Mouse (Mus musculus): Measurements from ENCODE around the gene Lbhd2.
A peak's percentile ranks its signal among the peaks of the same experiment; 100 is the strongest.

The Lbhd2 gene

GRCm38 (mm10) chr12:111409583-111409982 lies 3.0 kb downstream of the Lbhd2 start:
- DNase-seq (ENCODE audit: low spot score): no peak

DNA sequence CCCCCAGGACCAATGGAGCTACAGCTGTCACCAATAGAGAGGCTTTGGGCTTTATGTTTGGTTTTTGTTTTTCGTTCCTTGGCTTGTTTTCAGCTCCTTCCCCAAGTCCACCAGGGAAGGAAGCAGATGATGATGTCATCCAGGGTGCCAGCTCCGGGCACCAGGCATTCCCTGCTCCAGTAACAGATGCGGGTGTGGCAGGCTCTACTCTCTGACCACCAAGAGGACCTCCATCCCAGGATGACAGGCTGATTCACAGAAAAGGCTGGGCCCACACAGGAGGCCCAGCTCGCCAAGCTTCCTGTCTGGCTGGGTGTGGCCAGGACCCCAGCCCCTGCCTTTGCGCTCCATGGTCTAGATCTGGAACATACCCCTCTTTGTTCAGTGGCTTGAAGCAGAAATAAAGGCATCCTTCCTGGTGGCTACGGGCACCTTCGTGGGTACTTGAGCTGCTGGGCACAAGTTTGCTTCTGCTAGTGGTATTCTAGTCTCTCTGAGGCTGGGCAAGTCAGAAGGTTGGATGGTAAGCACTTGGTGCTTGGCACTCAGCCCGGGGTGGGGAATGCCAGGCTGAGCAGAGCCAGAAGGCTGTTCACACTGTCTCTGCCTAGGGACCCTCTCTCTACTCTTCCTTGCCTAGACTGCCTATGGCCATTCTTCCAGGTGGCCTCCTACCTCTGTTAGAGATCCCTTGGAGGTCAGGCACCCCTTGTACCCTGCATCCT lies 5.2 kb downstream of the Lbhd2 start:
- no peak for DNase-seq (ENCODE audit: low spot score)

- DNase-seq (ENCODE audit: low spot score): no peak
These were observed 6.1 kb downstream of the Lbhd2 start for GRCm38 (mm10) chr12:111412581-111413284.

DNA sequence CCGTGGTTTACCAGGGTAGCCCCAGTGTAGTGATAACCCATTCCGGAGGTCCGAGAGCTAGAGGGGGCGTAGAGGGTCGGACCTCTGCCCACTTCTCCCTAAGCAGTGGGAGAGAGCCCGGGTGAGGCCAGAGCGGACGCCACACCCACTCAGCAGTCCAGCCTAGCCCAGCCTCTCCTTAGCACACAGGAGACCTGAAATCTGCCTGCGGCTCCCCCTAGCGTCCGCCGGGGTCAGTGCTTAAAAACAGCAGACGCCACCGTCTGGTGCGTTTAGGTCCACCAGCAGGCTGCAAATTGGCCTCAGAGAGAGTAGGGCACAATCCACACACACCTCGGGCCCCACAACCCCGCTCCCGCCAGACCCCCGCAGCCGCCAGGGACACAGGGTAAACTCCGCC lies 6.7 kb downstream of the Lbhd2 start:
- peak; percentile 75 for DNase-seq (ENCODE audit: low spot score)

GRCm38 (mm10) chr12:111416921-111417779 lies 10.5 kb downstream of the Lbhd2 start, which contains the start of gene Exoc3l4:
TSS of gene Exoc3l4 (plus strand) at chr12:111417017.
- no peak for DNase-seq (ENCODE audit: low spot score)

DNA sequence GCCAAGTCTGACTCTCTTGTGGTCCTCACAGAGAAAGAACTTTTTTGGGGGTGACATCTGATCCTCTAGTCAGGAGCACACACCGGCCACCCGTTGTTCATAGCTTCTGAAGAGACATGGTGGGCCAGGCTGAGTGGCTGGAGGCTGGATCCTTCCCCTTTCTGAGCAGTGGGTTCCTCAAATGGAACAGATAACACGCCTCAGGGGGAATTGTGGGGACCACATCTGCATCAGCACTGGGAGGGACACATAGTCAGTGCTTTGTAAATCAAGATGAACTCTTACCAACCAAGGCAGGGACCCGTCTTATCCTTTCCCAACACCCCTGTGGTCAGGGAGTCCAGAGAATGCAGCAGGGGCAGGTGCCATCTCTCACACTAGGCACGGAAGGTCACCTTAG lies 13.3 kb downstream of the Lbhd2 start:
- no peak for DNase-seq (ENCODE audit: low spot score)

DNA sequence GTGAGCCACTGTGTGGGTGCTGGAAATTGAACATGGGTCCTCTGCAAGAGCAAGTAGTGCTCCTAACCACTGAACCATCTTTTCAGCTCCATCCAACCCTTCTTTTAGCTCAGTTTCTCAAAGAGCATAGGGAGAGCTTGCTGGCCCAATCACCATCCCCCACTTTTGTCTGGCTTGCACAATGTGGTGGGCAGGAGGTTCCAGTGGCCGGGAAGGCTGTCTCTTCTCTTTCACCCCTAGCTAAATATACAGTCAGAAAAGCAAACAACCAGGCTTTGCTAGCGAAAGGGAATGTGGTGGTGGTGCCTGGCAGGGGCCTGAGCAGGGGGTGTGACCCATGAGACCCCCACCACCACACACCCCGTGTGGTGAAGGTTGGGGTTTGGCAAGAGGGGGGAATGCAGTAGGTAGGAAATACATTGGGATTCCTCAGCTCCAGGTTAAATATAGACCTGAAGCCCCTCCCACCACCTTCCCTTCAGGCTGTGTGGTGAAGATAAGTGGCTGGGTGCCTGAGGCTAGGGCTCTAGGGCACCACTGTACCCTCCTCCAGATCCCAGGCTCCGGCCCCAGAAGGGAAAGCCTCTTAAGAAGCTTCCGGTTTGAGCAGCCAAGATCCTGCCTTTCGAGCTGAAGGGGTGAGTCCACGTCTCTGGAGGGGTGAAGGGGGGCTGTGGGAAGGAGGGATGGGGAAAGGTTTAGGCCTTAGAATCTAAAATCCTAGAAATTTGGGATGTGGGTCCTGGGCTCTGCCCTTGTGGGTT lies 14.5 kb downstream of the Lbhd2 start:
- DNase-seq (ENCODE audit: low spot score): no peak

DNA sequence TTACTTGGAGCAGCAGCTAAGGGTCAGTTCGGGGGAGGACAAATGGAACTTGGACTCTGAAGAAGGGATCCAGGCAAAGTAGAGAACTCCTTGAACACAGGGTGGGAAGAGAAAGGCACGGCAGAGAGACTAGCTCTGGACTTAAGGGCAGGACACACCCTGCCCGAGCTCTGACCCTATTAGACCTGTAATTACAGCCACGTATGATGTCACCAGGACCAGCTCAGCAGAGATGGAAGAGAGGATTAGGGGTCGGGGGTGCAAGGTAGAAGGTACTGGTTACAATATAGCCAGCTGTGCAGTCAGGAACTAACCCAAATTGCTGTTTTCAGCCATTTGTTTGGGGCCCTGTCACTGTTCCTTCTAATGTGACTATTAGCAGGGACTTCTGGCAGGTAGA lies 16.2 kb downstream of the Lbhd2 start:
- no peak for DNase-seq (ENCODE audit: low spot score)

- DNase-seq (ENCODE audit: low spot score): no peak
These were observed 17.0 kb downstream of the Lbhd2 start for GRCm38 (mm10) chr12:111423570-111424129.

DNA sequence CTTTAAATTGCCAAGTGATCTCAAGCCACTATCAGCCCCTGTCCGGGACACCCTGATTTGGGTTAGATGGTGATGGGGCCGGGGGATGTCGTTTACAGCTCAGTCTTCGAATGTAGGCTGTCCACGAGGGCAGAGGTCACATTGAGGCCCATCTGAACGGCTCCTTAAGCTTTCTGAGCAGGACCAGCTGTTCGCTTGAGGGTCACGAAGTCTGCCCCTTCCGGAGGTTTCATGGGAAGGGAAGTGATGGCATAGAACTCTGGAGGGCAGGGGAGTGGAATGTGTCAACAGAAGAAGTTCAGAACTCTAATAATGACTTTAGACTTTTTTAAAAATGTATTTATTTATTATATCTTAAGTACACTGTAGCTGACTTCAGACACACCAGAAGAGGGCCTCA lies 17.9 kb downstream of the Lbhd2 start:
- no peak for DNase-seq (ENCODE audit: low spot score)

DNA sequence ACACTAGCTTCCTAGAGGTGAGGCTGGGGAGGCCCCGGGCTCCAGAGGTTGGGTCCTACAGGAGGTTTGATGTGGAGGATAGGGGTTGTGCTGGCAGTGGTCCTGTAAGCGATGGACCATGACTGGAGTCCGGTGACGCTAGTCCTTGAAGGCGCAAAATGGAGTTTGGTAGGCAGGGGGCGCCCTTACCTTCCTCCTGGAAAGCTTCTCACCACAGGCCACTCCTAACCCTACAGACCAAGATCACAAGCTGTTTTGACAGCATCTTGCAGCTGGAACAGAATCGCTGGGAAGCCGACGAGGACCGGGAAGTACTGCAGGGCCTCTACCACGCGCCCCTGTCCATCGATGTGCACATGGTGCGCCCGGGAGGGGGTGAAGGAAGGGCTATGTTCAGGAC lies 18.6 kb downstream of the Lbhd2 start:
- DNase-seq (ENCODE audit: low spot score): peak; percentile 79

DNA sequence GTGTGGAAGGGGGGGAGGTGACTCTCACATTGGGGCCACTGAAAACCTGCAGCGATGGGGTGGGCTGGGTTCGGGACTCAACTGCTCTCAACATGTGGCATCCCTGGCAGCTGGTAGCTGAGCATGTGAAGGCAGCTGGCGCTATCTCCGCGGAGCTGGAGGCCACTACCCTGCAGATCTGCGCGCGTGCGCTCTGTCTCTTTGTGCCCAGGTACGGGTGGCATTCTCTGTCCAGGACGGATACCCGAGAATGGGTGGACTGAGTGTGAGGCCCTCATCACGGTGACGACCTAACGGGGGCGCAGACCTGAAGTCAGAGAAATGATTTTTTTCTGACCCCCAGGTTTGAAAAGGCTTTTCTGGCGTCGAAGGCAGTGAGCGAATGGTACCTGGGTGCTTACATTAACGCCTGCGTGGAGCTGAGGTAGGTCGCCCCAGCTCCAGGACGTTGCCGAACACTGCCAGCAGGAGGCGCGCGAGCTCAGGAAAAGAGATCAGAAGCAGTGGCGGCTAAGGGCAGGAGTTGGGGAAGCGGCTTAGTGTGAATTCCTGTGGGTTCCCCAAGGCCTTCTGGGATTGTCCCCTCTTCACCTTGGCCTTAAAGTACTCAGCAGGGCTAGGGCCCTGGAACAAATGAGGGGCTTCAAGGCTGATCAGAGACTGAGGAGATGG lies 19.3 kb downstream of the Lbhd2 start:
- peak; percentile 96 for DNase-seq (ENCODE audit: low spot score)

DNA sequence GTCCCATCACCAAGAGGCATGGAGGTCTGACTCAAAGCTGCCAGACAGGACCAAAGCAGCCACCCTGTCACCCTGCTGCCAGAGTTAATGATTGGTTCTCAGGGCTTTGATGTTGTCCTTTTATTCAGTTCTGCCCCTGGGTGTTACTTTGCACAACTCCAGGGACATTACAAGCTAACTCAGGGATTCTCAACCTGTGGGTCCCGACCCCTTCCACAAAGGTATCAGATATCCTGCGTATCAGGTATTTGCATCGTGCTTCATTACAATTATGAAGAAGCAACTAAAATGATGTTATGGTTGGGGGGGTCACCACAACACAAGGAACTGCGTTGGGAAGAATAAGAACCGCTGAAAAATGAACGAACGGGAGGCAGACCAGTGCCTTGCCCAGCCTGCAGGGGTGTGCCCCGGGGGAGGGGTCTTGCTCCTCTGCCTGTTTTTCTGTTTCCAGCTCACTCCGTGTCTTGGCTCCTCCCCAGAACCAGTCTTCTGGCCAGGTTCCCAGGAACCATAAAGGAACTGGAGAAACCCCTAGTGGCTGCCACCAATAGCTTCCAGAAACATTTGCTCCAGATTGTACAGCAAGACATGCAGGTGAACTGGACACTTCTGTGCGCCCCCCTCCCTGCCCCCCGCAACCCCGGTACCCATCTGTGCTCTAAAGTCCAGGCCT lies 21.0 kb downstream of the Lbhd2 start:
- no peak for DNase-seq (ENCODE audit: low spot score)

GRCm38 (mm10) chr12:111428364-111428763 lies 21.8 kb downstream of the Lbhd2 start:
- DNase-seq (ENCODE audit: low spot score): no peak

DNA sequence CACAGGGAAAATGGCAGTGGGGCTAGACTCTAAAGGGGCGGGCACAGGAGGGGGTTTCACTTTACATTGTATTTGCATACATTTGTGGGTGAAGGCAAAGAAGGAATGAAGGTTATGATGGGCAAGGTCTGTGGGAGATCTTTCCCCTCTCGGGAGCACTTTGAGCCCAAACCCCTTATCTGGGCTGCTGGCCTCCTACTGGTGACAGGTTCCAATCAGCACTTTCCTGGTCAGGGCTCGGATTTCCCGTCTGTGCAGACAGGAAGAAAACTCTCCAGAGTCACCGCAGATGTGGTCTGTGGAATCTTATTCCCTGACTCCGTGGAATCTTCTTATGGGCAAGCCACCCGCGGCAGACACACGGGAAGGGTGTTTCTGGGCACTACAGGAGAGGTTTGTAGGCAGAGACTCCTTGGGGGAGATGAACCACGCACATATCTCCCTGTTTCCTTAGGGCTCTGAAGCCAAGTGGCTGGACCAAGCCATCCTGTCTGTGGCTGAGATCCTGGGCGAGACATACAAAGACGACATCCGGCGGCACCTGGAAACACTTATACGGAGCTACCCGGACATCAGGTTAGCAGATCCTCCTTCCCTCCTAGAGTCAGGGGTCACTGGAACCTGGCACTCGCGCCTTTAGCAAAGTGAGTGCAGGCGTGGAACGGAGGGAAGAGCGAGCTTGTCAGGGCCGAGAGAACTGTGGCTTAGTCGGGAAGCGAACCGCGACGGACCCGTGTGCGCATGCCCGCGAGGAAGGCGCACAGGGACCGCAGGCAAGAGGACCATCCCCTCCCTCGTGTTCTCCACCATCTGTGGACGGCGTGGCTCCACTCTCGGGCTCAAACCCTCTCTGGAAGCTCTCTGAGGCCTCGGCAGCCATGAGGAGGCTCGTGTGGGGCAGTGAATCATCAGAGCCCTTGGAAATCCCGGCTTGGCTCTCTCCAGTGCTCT lies 22.6 kb downstream of the Lbhd2 start:
- no peak for DNase-seq (ENCODE audit: low spot score)

DNA sequence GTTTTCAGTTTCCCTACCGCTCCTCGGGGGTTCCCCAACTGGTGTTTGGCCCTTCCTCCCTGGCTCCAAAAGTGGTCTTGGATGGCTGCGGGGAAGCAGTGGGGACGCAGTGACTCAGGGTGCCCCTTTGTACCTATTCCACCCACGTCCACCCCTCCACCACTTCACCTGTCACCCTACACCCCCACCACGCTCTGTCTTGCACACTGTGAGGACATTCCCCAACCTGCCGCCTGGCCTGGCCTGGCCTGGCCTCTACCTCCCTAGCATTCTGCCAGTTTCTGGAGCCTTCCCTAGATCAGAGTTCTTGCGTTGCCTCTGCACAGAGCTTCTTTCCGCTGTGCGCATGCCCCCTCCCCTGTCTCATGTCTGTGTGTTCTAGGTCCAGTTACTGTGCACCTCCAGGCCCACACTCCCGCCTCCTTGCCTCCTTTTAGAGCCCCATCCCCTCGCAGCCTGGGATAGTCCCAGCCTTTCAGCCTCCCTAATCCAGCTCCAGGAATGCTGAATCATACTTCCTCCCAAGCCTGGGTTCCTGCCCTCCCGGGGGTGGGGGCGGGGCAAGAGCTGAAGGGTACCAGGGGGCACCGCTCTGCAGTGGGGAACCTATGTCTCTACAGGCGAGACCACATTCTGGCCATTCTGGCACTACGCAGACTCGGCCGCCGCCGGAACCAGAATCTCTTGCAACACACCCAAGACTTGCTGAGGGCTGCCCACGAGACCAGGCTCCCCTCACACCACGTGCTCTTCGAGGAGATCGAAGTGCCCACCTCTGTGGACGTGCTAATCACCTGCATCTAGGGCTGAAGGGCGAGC lies 23.6 kb downstream of the Lbhd2 start:
- DNase-seq (ENCODE audit: low spot score): no peak

DNA sequence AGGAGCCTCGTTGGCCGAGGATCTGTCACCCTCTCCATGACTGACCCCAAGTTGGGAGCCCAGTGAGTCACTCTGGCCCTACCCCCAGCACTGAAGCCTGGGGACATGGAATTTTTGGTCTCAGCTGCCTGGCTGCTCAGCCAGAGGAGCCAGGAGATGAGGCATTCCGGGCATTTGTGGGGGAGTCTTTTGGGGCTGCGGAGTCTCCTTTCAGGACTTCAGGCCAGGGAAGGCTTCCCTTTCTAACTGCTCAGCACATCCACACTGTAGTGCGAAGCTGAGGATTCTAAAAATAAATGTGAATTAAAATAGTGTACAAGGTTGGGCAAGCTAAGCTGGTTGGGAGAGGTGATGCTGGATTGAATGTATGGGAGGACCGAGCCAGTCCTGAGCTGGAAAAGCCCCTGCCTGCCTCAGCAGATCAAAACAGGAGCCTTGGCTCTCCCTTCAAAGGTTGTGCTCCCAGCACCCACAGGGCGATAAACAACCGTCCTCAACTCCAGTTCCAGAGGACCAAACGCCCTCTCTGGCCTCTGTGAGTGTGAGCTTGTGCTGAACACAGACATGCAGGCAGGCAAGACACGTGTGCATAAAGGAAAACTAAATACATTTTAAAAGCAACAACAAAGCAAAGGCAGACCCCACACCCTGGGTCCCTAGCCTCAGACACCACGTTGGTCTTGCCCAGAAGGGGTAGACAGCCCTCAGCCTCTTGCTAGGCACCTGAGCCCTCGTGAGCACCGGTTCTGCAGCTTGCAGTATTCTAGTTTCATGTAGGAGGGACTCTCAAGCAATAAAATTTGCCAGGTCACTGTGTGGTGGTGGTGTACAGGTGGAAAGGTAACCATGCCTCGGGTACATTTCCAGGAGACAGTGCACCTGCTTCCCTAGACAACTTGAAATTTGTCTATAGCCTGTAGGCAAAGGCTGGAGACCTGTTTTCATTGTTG lies 24.5 kb downstream of the Lbhd2 start:
- no peak for DNase-seq (ENCODE audit: low spot score)

Measured in ovary, postnatal 10 days (tissue).